Mouse (Mus musculus) embryo, embryonic 9.5 days (tissue): ENCODE measurements around the gene Usp40.
A peak's percentile ranks its signal among the peaks of the same experiment; 100 is the strongest.
"Not testable (repeated sequence)": the region's sequence is repeated elsewhere in the genome, so short reads cannot be mapped to it uniquely, and the experiment has no call there.

ENCODE experiments used
- DNase-seq: peaks from one replicate; pipeline ENCODE4 v3.0.0-alpha.2; 2017; ENCODE audit errors: extremely low spot score

Usp40 gene

GRCm38 (mm10) chr1:88008211-88008697, at the start of gene Usp40:
Gene Usp40 (minus strand): TSS chr1:88008551.
- peak; percentile 85 for DNase-seq

DNA sequence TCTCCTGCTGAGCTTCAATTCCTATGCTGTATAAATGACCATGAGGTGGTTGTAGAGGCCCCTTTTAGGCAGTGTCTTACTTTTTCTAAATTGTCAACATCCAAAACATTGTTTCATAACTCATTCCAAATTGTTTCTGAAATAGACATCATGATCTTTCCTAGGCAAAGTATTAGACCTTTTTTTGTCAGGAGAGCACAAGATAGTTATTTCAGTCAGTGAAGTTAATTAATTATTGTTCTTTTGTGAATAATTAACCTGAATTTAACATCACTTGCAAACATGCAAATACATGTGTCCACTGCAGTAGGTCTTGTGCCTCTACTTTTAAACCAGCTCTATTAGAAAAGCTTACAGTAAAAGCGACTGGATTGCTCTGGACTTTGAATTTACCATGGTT, 46.7 kb upstream of the Usp40 start, which contains the start of gene Ugt1a10:
TSS of gene Ugt1a10 (plus strand) at position 301 of the 400 bp plus-strand sequence.
- no peak for DNase-seq

DNA sequence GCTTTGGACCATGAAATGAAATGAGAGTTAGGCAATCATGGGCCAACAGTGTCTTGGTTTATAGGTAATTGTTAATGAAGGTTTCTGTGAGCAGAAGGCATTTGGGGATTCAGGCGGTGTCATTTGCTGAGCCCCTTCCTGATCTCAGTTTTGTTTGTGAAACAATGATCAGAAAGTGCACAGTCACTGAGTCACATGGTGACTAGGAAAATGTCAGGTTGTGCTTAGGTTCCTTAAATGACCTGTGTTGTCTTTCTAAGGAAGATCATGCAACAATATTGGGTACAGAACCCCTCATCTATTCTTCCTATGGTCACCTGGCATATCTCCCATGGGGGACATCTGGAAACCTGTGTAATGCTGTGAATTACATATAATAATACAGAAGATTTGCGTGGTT, 39.1 kb upstream of the Usp40 start:
- DNase-seq, result not testable (repeated sequence)

DNA sequence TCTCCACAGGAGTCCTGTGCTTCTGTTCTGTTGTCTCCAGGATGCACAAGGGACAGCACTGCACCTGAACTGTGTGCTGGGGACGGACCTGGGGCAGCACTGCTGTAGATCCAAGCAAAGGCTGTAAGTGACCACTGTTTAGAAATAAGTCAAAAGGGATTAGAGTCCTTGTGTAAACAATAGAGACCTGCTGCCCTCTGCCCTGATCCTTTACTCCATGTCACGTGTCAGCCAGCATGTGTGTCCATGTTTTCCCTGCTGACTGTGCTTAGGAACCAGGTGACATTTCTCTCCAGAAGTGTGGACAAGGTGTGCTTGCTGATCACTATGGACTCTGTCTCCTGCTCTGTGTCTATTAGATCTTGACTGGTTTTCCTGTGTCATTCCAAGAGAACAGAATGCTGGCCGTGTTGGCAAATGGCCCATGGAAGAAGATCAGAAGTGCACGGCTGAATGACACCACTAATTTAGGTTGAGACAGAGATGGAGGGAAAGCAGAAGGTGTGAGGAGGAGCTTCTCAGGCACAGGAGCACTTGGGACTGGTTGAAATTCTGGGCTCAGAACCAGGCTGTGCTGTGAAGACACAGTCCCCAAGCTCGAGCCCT, 36.6 kb upstream of the Usp40 start:
- DNase-seq, result not testable (repeated sequence)

GRCm38 (mm10) chr1:88043044-88043443, 34.7 kb upstream of the Usp40 start:
- not testable (repeated sequence) for DNase-seq

DNA sequence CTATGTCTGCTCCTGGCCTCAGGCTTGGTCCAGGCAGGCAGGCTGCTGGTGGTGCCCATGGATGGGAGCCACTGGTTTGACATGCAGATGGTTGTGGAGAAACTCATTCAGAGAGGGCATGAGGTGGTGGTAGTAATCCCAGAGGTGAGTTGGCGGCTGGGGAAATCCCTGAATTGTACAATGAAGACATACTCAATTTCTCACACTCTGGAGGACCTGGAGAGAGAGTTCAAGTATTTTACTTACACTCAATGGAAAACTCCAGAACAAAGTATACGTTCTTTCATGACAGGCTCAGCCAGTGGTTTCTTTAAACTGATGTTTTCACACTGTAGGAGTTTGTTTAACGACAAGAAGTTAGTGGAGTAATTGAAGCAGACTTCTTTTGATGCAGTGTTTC, 16.9 kb upstream of the Usp40 start:
- not testable (repeated sequence) for DNase-seq

DNA sequence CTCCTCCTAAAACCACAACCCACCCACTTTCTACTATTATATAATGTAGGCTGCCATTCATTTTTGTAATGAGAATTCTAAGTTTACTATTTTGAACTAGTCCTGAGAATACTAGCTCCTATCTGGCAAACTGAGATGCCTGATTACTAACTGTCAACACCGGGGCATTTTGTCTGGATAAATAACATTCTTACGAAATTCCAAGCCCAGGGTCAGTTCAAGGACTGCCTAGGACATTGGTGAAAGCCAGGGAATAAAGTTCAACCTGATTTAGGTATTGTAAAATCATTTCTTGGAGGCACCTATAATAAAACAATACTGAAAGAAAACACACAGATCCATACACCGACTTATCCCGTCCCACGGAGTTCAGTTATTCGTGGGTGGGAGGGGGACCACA, 7.0 kb upstream of the Usp40 start:
- DNase-seq, result no peak

DNA sequence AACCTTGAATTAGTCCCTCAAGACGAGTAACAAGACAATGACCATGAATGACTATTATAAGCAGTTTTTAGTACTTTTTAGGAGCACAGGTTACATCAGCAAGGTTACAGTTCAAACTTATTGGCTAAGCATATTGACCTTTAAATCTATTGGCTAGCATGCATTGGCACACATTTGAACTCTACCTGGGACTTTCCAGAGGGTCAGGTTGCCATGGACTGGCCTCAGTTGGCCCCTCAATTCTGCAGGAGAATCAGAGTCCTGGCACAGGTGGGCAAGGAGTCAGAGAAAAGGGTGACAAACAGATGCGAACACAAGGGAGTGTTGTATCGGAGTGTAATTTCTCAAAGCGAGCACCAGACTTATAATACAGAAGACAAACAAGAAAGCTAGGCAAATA, 6.3 kb upstream of the Usp40 start:
- no peak for DNase-seq

DNA sequence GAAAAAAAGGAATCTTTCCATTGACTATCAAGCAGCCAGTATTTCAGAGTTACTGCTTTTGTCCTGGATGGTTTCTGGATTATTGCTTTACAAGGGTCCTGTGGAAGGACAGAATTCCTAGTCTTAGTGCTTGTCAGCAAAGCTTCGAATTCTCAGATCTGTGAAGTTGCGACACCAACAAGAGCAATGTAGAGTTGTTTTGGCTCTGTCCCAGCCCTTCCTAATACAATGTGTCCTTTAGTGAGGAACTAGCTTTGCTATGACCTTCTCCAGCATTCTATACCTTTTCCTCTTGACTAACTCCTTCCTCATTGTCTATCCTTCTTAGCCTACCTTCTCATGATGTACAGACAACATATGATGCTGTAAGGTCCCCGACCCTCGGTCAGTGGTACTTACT, 5.8 kb upstream of the Usp40 start:
- no peak for DNase-seq

DNA sequence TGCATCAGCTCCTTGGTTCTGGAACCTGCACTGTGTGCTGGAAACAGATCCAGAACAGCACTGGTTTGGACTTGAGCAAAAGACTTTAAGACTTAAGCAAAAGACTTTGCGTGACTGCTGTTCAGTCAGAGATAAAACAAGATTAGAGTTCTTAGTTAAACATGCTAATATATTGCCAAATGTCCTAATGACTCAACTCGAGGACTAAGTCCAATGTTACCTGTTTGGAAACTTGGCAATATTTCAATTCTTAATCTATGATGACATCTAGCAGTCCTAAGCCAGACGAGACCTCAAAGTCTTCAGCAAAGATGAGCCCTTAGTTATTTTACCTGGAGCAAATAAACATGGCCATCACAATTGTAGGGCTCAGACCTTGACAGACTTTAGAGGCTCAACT, 5.4 kb upstream of the Usp40 start:
- DNase-seq, result no peak

DNA sequence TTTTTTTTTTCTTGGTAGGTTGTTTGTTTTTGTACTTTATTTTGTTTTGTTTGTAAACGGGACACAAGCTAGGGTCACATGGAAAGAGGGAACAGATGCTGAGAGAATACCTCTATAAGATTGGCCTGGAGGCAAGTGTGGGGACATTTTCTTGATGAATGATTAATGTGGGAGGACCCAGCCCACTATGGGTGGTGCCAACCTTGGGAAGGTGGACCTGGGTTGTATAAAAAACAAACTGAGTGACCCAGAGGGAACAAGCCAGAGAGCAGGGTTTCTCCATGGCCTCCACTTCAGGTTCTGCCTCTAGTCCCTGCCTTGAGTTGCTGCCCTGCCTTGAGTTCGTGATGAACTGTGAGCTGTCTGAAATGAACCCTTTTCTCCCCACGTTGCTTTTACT, 1.2 kb upstream of the Usp40 start:
- no peak for DNase-seq

- no peak for DNase-seq
Observed at GRCm38 (mm10) chr1:88008735-88009134, 384 bp upstream of the Usp40 start.

GRCm38 (mm10) chr1:88007692-88008210, 600 bp downstream of the Usp40 start:
- no peak for DNase-seq

DNA sequence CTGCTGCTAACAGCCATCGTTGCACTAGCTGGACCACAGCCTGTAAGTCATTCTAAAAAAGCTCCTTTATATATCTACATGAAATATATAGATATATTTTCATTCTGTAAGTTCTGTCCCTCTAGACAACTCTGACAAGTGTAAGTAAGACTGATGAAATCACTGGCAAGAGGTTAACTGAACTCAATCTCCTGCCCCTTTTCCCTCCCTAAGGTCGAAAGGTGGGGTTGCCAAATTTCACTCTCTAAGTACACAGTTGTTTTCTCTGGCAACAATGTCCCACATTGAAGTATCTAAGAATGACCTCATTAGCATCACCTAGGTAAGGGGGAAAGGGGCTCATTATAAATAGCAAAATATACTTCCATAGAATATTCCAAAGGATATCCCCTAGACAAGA, 15.6 kb downstream of the Usp40 start:
- DNase-seq, result no peak

GRCm38 (mm10) chr1:87982291-87982690, 26.1 kb downstream of the Usp40 start:
- no peak for DNase-seq

- DNase-seq, result no peak
Observed at GRCm38 (mm10) chr1:87970381-87970780, 38.0 kb downstream of the Usp40 start.

GRCm38 (mm10) chr1:87961459-87962167, 46.7 kb downstream of the Usp40 start:
- no peak for DNase-seq

GRCm38 (mm10) chr1:87960752-87961151, 47.6 kb downstream of the Usp40 start:
- DNase-seq, result no peak

- peak; percentile 12 for DNase-seq
Observed at GRCm38 (mm10) chr1:87959998-87960431, 48.3 kb downstream of the Usp40 start.

DNA sequence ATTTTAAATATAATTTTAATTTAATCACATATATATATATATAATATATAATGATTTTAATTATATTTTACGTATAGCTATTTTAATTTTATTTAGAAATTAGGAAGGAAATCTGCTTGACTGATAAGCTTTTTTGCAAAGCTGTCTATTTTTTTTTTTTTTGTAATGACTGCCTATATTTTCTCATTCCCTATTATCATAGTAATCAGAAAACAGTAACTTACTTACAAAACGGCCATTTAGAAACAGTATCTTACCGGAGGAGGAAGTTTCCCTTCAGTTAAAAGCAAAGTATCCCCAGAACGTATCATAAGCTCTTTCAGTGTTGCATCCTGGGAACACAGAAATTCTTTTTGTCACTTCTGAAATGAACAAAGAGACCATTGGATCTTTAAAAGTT, 48.8 kb downstream of the Usp40 start:
- DNase-seq, result no peak

GRCm38 (mm10) chr1:87958931-87959330, 49.4 kb downstream of the Usp40 start:
- no peak for DNase-seq

GRCm38 (mm10) chr1:87953073-87953472, 55.3 kb downstream of the Usp40 start:
- DNase-seq, result no peak

GRCm38 (mm10) chr1:87951641-87952040, 56.7 kb downstream of the Usp40 start:
- DNase-seq, result no peak
